Mouse (Mus musculus) spleen, adult 2 months (tissue): ENCODE data around the gene Glud1. TPM values are rescaled to one million over a fixed set of nuclear protein-coding genes. Genes with fewer than 3 reads are reported as not detected.

Experiments used
- DNase-seq, 2 experiments: peaks; one replicate each; pipeline versions ENCODE4 v3.0.0 to v3.0.0-alpha.2; 2012 to 2021; ENCODE audit warnings: low spot score in 2 of 2, low read depth in 1 of 2
- H3K27ac ChIP-seq: fragments of 200-500 bp; 2 replicates; pipeline ENCODE4 v1.5.1; 2012; ENCODE audit warnings: low read length, inconsistent platforms; ENCODE audit not compliant: insufficient read depth
- H3K27me3 ChIP-seq: fragments of 200-500 bp; 2 replicates; pipeline ENCODE4 v1.6.1; 2012; ENCODE audit warnings: mild to moderate bottlenecking, moderate library complexity, low read length, inconsistent platforms; ENCODE audit not compliant: control insufficient read depth, insufficient read depth
- H3K36me3 ChIP-seq: fragments of 200-500 bp; 2 replicates; pipeline ENCODE4 v1.6.1; 2012; ENCODE audit warnings: mild to moderate bottlenecking, low read length, inconsistent platforms; ENCODE audit not compliant: control insufficient read depth, insufficient read depth
- H3K4me1 ChIP-seq: fragments of 200-500 bp; 2 replicates; pipeline ENCODE4 v1.6.1; 2011; ENCODE audit warnings: inconsistent platforms; ENCODE audit not compliant: control insufficient read depth, insufficient read depth, insufficient read length
- H3K4me3 ChIP-seq: fragments of 200-500 bp; 2 replicates; pipeline ENCODE4 v1.5.1; 2011; ENCODE audit warnings: mild to moderate bottlenecking, inconsistent platforms; ENCODE audit not compliant: insufficient read depth, insufficient read length; ENCODE audit errors: extremely low read depth
- CTCF ChIP-seq: fragments of 200-500 bp; IDR thresholded peaks from 2 replicates; pipeline ENCODE4 v1.5.1; 2011; ENCODE audit warnings: mild to moderate bottlenecking, inconsistent platforms; ENCODE audit not compliant: insufficient read depth, insufficient read length, insufficient replicate concordance; ENCODE audit errors: extremely low read depth
- POLR2A ChIP-seq: fragments of 200-500 bp; IDR thresholded peaks from 2 replicates; pipeline ENCODE4 v1.6.1; 2011; ENCODE audit warnings: low read depth, low read length, inconsistent platforms
- WGBS: fragments of 180-500 bp; shearing (Covaris S2); methylation state at CpG from one replicate; pipeline ENCODE4 v1.1.7; 2018; 5-methylcytosine and 5-hydroxymethylcytosine counted together
- polyA plus RNA-seq: library from polyadenylated mRNA; depleted of rRNA; stranded (reverse); fragments of >200 nt; gene quantifications from 2 replicates; pipeline ENCODE4 v1.2.3, GENCODE M21; 2012; rRNA removed

The Glud1 gene
- polyA plus RNA-seq, 1 experiment, result 47.7 TPM

- no peak overlapping the region for H3K4me3 ChIP-seq
Measured at GRCm38 (mm10) chr14:34375941-34376340, 65.4 kb downstream of the Glud1 start.

GRCm38 (mm10) chr14:34377121-34377520 lies 66.6 kb downstream of the Glud1 start:
- Histone ChIP-seq H3K36me3 (no peaks in the 10 kb centered on the region), H3K27me3 (no peaks in the 10 kb centered on the region), H3K27ac (0 out of 2 replicates have a peak overlapping the region, but pooled peaks have one; percentile 13), H3K4me3 (no peak overlapping the region; the same call in 1 of the 2 replicates), H3K4me1 (no peaks in the 10 kb centered on the region)
- TF ChIP-seq CTCF (no peak), POLR2A (no peak)
- no peak for DNase-seq
- 69% methylated on average over 4 of the region's 4 CpGs for WGBS

More at GRCm38 (mm10) chr14:34375941-34376340, 65.4 kb downstream of the Glud1 start:
- no peak for DNase-seq
- Histone ChIP-seq H3K27me3 (no peaks in the 10 kb centered on the region), H3K36me3 (no peaks in the 10 kb centered on the region), H3K27ac (no peak overlapping the region), H3K4me1 (no peaks in the 10 kb centered on the region)
- TF ChIP-seq CTCF (no peak), POLR2A (no peak)
- 88% methylated on average over 5 of the region's 5 CpGs for WGBS

GRCm38 (mm10) chr14:34378560-34379331 lies 68.2 kb downstream of the Glud1 start:
- Histone ChIP-seq H3K27ac (no peak overlapping the region), H3K36me3 (no peaks in the 10 kb centered on the region), H3K4me1 (no peaks in the 10 kb centered on the region), H3K27me3 (no peaks in the 10 kb centered on the region), H3K4me3 (no peak overlapping the region)
- 81% methylated on average over 11 of the region's 11 CpGs for WGBS
- DNase-seq, result no peak
- TF ChIP-seq POLR2A, result no peak
- no peak for TF ChIP-seq CTCF

GRCm38 (mm10) chr14:34382921-34383704 lies 72.6 kb downstream of the Glud1 start:
- no peak overlapping the region for H3K4me3 ChIP-seq
- no peaks in the 10 kb centered on the region for H3K27me3 ChIP-seq
- H3K4me1 ChIP-seq, result no peaks in the 10 kb centered on the region
- no peak overlapping the region for H3K27ac ChIP-seq
- WGBS, result 89% methylated on average over 9 of the region's 9 CpGs
- no peaks in the 10 kb centered on the region for H3K36me3 ChIP-seq
- TF ChIP-seq CTCF (no peak), POLR2A (no peak)
- no peak for DNase-seq

GRCm38 (mm10) chr14:34393295-34393694 lies 82.8 kb downstream of the Glud1 start:
- 80% methylated on average over 4 of the region's 4 CpGs for WGBS
- no peaks in the 10 kb centered on the region for H3K4me1 ChIP-seq
- TF ChIP-seq POLR2A (no peak), CTCF (no peak)

More at GRCm38 (mm10) chr14:34393295-34393694, 82.8 kb downstream of the Glud1 start:
- H3K4me3 ChIP-seq, result no peak overlapping the region
- DNase-seq, result no peak
- H3K27ac ChIP-seq, result no peak overlapping the region
- H3K36me3 ChIP-seq, result no peaks in the 10 kb centered on the region
- H3K27me3 ChIP-seq, result no peaks in the 10 kb centered on the region

Other genes with a start within 250 kb of the Glud1 start
- 0.26 and 0.34 TPM in 2 replicates for gene Anxa8, start 224.7 kb upstream of the Glud1 start, polyA plus RNA-seq
- gene A630023A22Rik, start 208.0 kb upstream of the Glud1 start, polyA plus RNA-seq, result not detected in 2 replicates
- gene Npy4r, start 158.2 kb upstream of the Glud1 start, polyA plus RNA-seq, result 0.07 and 0.08 TPM in 2 replicates
- gene Gprin2, start 109.1 kb upstream of the Glud1 start, polyA plus RNA-seq, result 0.04 and 0.09 TPM in 2 replicates
- 3.9 and 4.3 TPM in 2 replicates for gene Syt15, start 91.1 kb upstream of the Glud1 start, polyA plus RNA-seq
- 2.4 and 3.3 TPM in 2 replicates for gene Shld2, start 234 bp upstream of the Glud1 start, polyA plus RNA-seq
- gene Fam25c, start 44.7 kb downstream of the Glud1 start, polyA plus RNA-seq, result not detected in 2 replicates
- gene Sncg, start 64.1 kb downstream of the Glud1 start, polyA plus RNA-seq, result 1.6 and 2.1 TPM in 2 replicates
- gene Mmrn2, start 64.7 kb downstream of the Glud1 start, polyA plus RNA-seq, result 8.4 and 8.9 TPM in 2 replicates
- gene Bmpr1a, start 192.6 kb downstream of the Glud1 start, polyA plus RNA-seq, result 0.89 and 1.0 TPM in 2 replicates
- not detected in 2 replicates for gene 9230112D13Rik, start 212.1 kb downstream of the Glud1 start, polyA plus RNA-seq